Mouse (Mus musculus): ENCODE data around the gene Mpst.

GRCm38 (mm10) chr15:78380208-78380607, 26.0 kb upstream of the Mpst start:
- TF ChIP-seq CTCF (IDR thresholded peaks at IDR 0.05; ENCODE audit: low read depth, low read length) (no peak), GATA1 (IDR thresholded peaks at IDR 0.05; ENCODE audit: borderline replicate concordance, low read length) (no peak), POLR2AphosphoS5 (IDR thresholded peaks at IDR 0.05; ENCODE audit: insufficient replicate concordance, low read depth, low read length) (no peak)
